Mouse (Mus musculus) lung, embryonic 16.5 days (tissue): ENCODE measurements at regions not wholly inside any gene's neighbourhood (a gene's known extent, or its start where the extent isn't known, plus 50 kb on each side); places are given as distances from the start of the nearest gene placed in this dataset.
"Not testable (repeated sequence)": the region's sequence is repeated elsewhere in the genome, so short reads cannot be mapped to it uniquely, and the experiment has no call there.

ENCODE experiments used
- ATAC-seq: fragments of 200-750 bp; cut with Nextera tagmentation; 2 replicates; pipeline ENCODE4 v1.8.0; 2017; ENCODE audit warnings: low read depth, mild to moderate bottlenecking, moderate library complexity
- H3K27ac ChIP-seq: fragments of 300-500 bp; sonication (generic); 2 replicates; pipeline ENCODE4 v1.5.1; 2014; ENCODE audit warnings: mild to moderate bottlenecking, control low read depth, low read length
- H3K27me3 ChIP-seq: fragments of 300-500 bp; sonication (generic); 2 replicates; pipeline ENCODE4 v1.6.1; 2014; ENCODE audit warnings: low read depth, low read length, mixed read lengths; ENCODE audit not compliant: control insufficient read depth, insufficient read depth
- H3K36me3 ChIP-seq: fragments of 300-500 bp; sonication (generic); 2 replicates; pipeline ENCODE4 v1.6.1; 2014; ENCODE audit warnings: low read length; ENCODE audit not compliant: control insufficient read depth, insufficient read depth
- H3K4me1 ChIP-seq: fragments of 300-500 bp; sonication (generic); replicated peaks from 2 replicates; pipeline ENCODE4 v1.6.1; 2014; ENCODE audit warnings: low read length, mixed read lengths; ENCODE audit not compliant: control insufficient read depth, insufficient read depth
- H3K4me2 ChIP-seq: fragments of 300-500 bp; sonication (generic); 2 replicates; pipeline ENCODE4 v1.6.1; 2014; ENCODE audit warnings: low read depth, low read length, control low read depth
- H3K4me3 ChIP-seq: fragments of 300-500 bp; sonication (generic); 2 replicates; pipeline ENCODE4 v1.5.1; 2014; ENCODE audit warnings: mild to moderate bottlenecking, low read length, control low read depth
- H3K9ac ChIP-seq: fragments of 300-500 bp; sonication (generic); 2 replicates; pipeline ENCODE4 v1.6.1; 2014; ENCODE audit warnings: low read length, control low read depth
- H3K9me3 ChIP-seq: fragments of 300-500 bp; sonication (generic); 2 replicates; pipeline ENCODE4 v1.6.1; 2016; ENCODE audit warnings: low read length; ENCODE audit not compliant: control insufficient read depth
- WGBS: fragments of 180-500 bp; shearing (Covaris S2); extraction: QIAGEN DNeasy Blood & Tissue Kit; methylation state at CpG from one replicate; pipeline ENCODE4 v1.1.7; 2014; 5-methylcytosine and 5-hydroxymethylcytosine counted together

GRCm38 (mm10) chr11:10051584-10052210, 860.0 kb downstream of the Abca13 start:
- H3K9ac ChIP-seq: no peak overlapping the region
- no peaks in the 10 kb centered on the region for H3K27me3 ChIP-seq
- no peaks in the 10 kb centered on the region for H3K4me1 ChIP-seq
- H3K36me3 ChIP-seq: no peaks in the 10 kb centered on the region
- no peak for ATAC-seq
- no peaks in the 10 kb centered on the region for H3K9me3 ChIP-seq
- no peak overlapping the region for H3K4me2 ChIP-seq
- H3K27ac ChIP-seq: no peak overlapping the region
- H3K4me3 ChIP-seq: no peak overlapping the region
- 57% methylated on average over 2 of the region's 2 CpGs for WGBS

- no peak overlapping the region for H3K27ac ChIP-seq
- H3K4me3 ChIP-seq: no peak overlapping the region
- no peaks in the 10 kb centered on the region for H3K36me3 ChIP-seq
- H3K9ac ChIP-seq: no peak overlapping the region
- no peaks in the 10 kb centered on the region for H3K4me1 ChIP-seq
- no peaks in the 10 kb centered on the region for H3K9me3 ChIP-seq
- no peak for ATAC-seq
- WGBS: 83% methylated on average over 2 of the region's 2 CpGs
- H3K4me2 ChIP-seq: no peak overlapping the region
- H3K27me3 ChIP-seq: no peaks in the 10 kb centered on the region
Measured at GRCm38 (mm10) chr11:10071881-10072280, 880.1 kb downstream of the Abca13 start.

- Histone ChIP-seq H3K27ac (no peak overlapping the region), H3K4me1 (no peaks in the 10 kb centered on the region), H3K4me3 (no peak overlapping the region), H3K27me3 (no peaks in the 10 kb centered on the region), H3K4me2 (no peak overlapping the region), H3K36me3 (no peaks in the 10 kb centered on the region), H3K9ac (no peak overlapping the region), H3K9me3 (no peaks in the 10 kb centered on the region)
- no peak for ATAC-seq
- 88% methylated on average over 4 of the region's 4 CpGs for WGBS
Measured at GRCm38 (mm10) chr11:10087939-10088338, 896.2 kb downstream of the Abca13 start.

DNA sequence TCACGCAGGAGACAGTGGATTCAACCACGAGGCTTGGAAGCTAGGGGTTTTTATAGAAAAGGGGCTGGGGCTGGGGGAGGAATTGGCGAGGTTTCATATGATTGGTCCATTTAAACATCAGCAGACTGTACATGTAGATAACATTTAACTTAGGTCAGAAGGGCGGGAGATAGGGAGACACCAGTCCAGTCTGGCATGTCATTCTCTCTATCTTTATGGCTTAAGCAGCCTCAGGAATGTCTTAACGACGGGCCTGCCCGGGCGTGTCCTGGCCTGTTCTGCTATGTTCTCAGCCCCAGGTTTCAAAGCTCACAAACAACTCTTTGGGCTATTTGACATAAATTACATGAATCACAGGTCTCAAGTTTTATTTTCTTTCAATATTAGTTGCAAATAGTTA, 910.6 kb downstream of the Abca13 start:
- not testable (repeated sequence) for ATAC-seq, H3K9me3 ChIP-seq
- WGBS: 61% methylated on average over 8 of the region's 8 CpGs

GRCm38 (mm10) chr11:10105077-10105476, 913.3 kb downstream of the Abca13 start:
- no peak for ATAC-seq
- no peaks in the 10 kb centered on the region for H3K27me3 ChIP-seq
- 86% methylated on average over 2 of the region's 2 CpGs for WGBS

More for the DNA sequence above, 910.6 kb downstream of the Abca13 start:
- not testable (repeated sequence) for H3K9ac ChIP-seq, H3K4me2 ChIP-seq, H3K27me3 ChIP-seq, H3K4me3 ChIP-seq, H3K4me1 ChIP-seq, H3K36me3 ChIP-seq, H3K27ac ChIP-seq

GRCm38 (mm10) chr11:10142161-10142560, 950.4 kb downstream of the Abca13 start:
- Histone ChIP-seq H3K4me2 (no peak overlapping the region), H3K9me3 (no peaks in the 10 kb centered on the region; the same call in 1 of the 2 replicates), H3K4me1 (no peaks in the 10 kb centered on the region), H3K27me3 (no peaks in the 10 kb centered on the region), H3K9ac (no peak overlapping the region), H3K27ac (no peak overlapping the region), H3K36me3 (no peaks in the 10 kb centered on the region), H3K4me3 (no peak overlapping the region)
- no peak for ATAC-seq

More at GRCm38 (mm10) chr11:10105077-10105476, 913.3 kb downstream of the Abca13 start:
- Histone ChIP-seq H3K4me1 (no peaks in the 10 kb centered on the region), H3K4me3 (no peak overlapping the region), H3K4me2 (no peak overlapping the region), H3K27ac (no peak overlapping the region), H3K9ac (no peak overlapping the region), H3K36me3 (no peaks in the 10 kb centered on the region), H3K9me3 (no peaks in the 10 kb centered on the region)

DNA sequence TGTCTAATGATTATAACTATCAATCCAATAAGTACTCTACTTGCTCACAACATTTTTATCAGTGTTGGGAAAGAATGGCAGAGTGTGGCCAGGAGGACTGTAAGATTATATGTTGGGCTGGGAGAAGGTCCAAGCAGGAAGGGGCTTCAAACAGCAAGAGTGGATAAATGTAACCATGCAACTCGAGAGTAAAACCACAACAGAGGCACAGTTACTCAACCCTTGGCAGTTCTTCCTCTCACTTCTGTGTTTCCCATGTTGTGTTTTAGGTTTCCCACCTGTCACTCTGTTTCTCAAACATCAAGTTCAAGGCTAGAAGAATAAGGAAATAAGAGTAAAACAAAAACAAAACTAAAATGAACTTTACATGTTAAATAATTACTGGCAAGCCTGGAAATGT, 957.4 kb downstream of the Abca13 start:
- ATAC-seq: no peak
- no peak overlapping the region for H3K4me3 ChIP-seq
- no peak overlapping the region for H3K9ac ChIP-seq
- no peaks in the 10 kb centered on the region for H3K27me3 ChIP-seq
- no peaks in the 10 kb centered on the region for H3K9me3 ChIP-seq
- no peaks in the 10 kb centered on the region for H3K4me1 ChIP-seq
- H3K36me3 ChIP-seq: no peaks in the 10 kb centered on the region
- 30% methylated on average over 1 of the region's 1 CpGs for WGBS
- no peak overlapping the region for H3K27ac ChIP-seq
- H3K4me2 ChIP-seq: no peak overlapping the region

DNA sequence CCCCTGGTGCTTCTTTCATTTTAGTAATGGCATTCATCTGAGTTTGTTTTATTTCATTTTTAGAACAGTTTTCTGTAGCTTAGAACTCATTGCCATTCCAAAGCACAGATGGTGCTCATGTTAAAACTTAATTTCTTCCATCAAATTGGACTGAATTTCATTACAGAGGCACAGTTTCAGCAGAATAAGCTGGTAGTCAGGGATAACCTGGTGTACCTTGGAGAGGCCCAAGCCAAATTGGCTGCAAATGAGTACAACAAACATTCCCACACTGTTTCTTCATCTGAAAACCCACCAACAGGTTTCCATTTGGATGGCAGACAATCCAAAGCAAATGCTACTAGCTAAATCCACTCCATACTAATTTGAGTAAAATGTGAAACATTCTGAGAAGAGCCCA, 960.2 kb upstream of the Vwc2 start:
- Histone ChIP-seq H3K27ac (no peak overlapping the region), H3K9me3 (no peaks in the 10 kb centered on the region), H3K27me3 (no peaks in the 10 kb centered on the region), H3K36me3 (no peaks in the 10 kb centered on the region), H3K4me2 (no peak overlapping the region), H3K4me1 (no peaks in the 10 kb centered on the region), H3K9ac (no peak overlapping the region), H3K4me3 (no peak overlapping the region)
- ATAC-seq: no peak

DNA sequence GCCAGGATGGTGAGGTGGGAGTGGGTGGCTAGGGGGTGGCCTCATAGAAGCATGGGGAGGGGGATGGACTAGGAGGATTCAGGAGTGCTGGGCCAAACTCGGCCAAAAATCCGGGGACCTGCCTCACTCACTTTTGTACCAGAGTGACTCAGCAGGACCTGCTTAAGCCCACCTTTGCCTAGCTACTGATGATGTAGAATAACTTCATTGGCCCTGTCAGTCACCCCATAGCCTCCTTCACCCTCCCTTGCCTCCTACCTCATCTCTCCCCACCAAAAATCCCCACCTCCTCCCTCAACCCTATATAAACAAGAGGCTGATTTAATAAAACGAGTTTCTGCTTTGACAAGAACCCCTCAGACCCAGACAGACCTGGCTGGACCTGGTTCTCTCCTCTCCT, 920.3 kb upstream of the Vwc2 start:
- WGBS: 32% methylated on average over 3 of the region's 3 CpGs
- no peak overlapping the region for H3K27ac ChIP-seq
- no peaks in the 10 kb centered on the region for H3K27me3 ChIP-seq
- H3K4me2 ChIP-seq: no peak overlapping the region
- H3K4me1 ChIP-seq: no peaks in the 10 kb centered on the region
- H3K9ac ChIP-seq: no peak overlapping the region
- no peaks in the 10 kb centered on the region for H3K36me3 ChIP-seq
- ATAC-seq: no peak
- H3K9me3 ChIP-seq: no peaks in the 10 kb centered on the region
- H3K4me3 ChIP-seq: no peak overlapping the region

DNA sequence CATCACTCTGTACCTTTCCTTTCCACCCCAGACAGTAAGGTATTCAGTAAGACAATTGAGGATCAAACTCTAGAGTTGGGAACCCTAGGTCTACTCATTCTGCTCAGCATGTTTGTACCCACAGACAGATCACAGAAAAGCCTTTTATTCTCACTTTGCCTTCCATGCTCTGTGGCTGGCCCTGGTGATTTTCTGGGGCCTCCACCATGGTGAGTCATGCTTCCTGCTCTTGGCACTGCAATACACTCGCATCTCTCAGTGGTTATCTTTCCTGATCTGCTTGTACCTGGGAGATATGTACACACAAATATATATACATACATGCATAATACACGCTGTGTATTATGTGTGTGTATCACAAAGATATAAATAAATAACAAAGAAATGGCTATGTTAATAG, 919.2 kb upstream of the Vwc2 start:
- Histone ChIP-seq H3K9me3 (no peaks in the 10 kb centered on the region), H3K9ac (no peak overlapping the region), H3K4me1 (no peaks in the 10 kb centered on the region), H3K36me3 (no peaks in the 10 kb centered on the region), H3K4me3 (no peak overlapping the region), H3K27me3 (no peaks in the 10 kb centered on the region), H3K4me2 (no peak overlapping the region), H3K27ac (no peak overlapping the region)
- no peak for ATAC-seq
- WGBS: 57% methylated on average over 2 of the region's 2 CpGs
